Mouse (Mus musculus): Measurements from ENCODE around the gene Eif4e3.

The Eif4e3 gene

GRCm38 (mm10) chr6:99663232-99663631 lies 3.3 kb downstream of the Eif4e3 start:
- no peak for DNase-seq

GRCm38 (mm10) chr6:99660443-99660842 lies 6.1 kb downstream of the Eif4e3 start:
- DNase-seq, result no peak

- no peak for DNase-seq
Observed at GRCm38 (mm10) chr6:99658586-99658985, 8.0 kb downstream of the Eif4e3 start.

GRCm38 (mm10) chr6:99656088-99656487 lies 10.5 kb downstream of the Eif4e3 start:
- DNase-seq, result no peak

GRCm38 (mm10) chr6:99655488-99655887 lies 11.1 kb downstream of the Eif4e3 start:
- no peak for DNase-seq

- no peak for DNase-seq
Observed at GRCm38 (mm10) chr6:99654343-99654742, 12.2 kb downstream of the Eif4e3 start.

- DNase-seq, result no peak
Observed at GRCm38 (mm10) chr6:99652341-99652740, 14.2 kb downstream of the Eif4e3 start.

- DNase-seq, result no peak
Observed at GRCm38 (mm10) chr6:99649307-99649706, 17.3 kb downstream of the Eif4e3 start.

GRCm38 (mm10) chr6:99646344-99646743 lies 20.2 kb downstream of the Eif4e3 start:
- no peak for DNase-seq

GRCm38 (mm10) chr6:99644876-99645275 lies 21.7 kb downstream of the Eif4e3 start:
- DNase-seq, result no peak

GRCm38 (mm10) chr6:99644386-99644785 lies 22.2 kb downstream of the Eif4e3 start:
- DNase-seq, result no peak

GRCm38 (mm10) chr6:99643439-99644199 lies 23.0 kb downstream of the Eif4e3 start:
- peak; percentile 85 for DNase-seq

GRCm38 (mm10) chr6:99637456-99637855 lies 29.1 kb downstream of the Eif4e3 start:
- no peak for DNase-seq

GRCm38 (mm10) chr6:99636801-99637200 lies 29.8 kb downstream of the Eif4e3 start:
- no peak for DNase-seq

GRCm38 (mm10) chr6:99636121-99636520 lies 30.4 kb downstream of the Eif4e3 start:
- DNase-seq, result no peak

GRCm38 (mm10) chr6:99632121-99632980 lies 34.2 kb downstream of the Eif4e3 start:
- DNase-seq, result no peak

- no peak for DNase-seq
Observed at GRCm38 (mm10) chr6:99631637-99632036, 34.9 kb downstream of the Eif4e3 start.

- DNase-seq, result no peak
Observed at GRCm38 (mm10) chr6:99629726-99630458, 36.7 kb downstream of the Eif4e3 start.

- DNase-seq, result no peak
Observed at GRCm38 (mm10) chr6:99626347-99626746, 40.2 kb downstream of the Eif4e3 start.

- DNase-seq, result no peak
Observed at GRCm38 (mm10) chr6:99625803-99626202, 40.8 kb downstream of the Eif4e3 start.

GRCm38 (mm10) chr6:99625306-99625705 lies 41.3 kb downstream of the Eif4e3 start:
- no peak for DNase-seq

GRCm38 (mm10) chr6:99624542-99624941 lies 42.0 kb downstream of the Eif4e3 start:
- DNase-seq, result no peak

- peak; percentile 23 for DNase-seq
Observed at GRCm38 (mm10) chr6:99623641-99624040, 42.9 kb downstream of the Eif4e3 start.
